In genomic region chr16:34122486-34122885, GRCm38 (mm10) we compare ENCODE assay signal across 20 mouse cellular contexts.
A peak's percentile ranks its signal among the peaks of the same experiment; 100 is the strongest.
DNase-seq lines count a peak whose midpoint lies in the region; ATAC-seq and TF ChIP-seq lines count a peak whose summit lies in the region.
"Had no signal": no experiment of that assay in that cellular context is flagged by ENCODE, and none has a peak within 500 bp of the region (broad histone marks: within the 10 kb centered on the region; RNA-seq: fewer than 3 reads in every experiment).

No protein-coding gene starts in this region.

- H3K36me3 ChIP-seq in midbrain, embryonic 14.5 days (ENCODE audit: control insufficient read depth, insufficient read depth, low read length) = 0 out of 2 replicates have a peak, but pooled peaks cover 7% of the 10 kb centered on the region
- H3K36me3 ChIP-seq in midbrain, embryonic 11.5 days (ENCODE audit: control insufficient read depth, insufficient read depth, low read length) = no peaks in the 10 kb centered on the region
- no peaks in the 10 kb centered on the region for H3K36me3 ChIP-seq in midbrain, postnatal 0 days (ENCODE audit: insufficient read depth, low read length)
- H3K36me3 ChIP-seq: embryonic facial prominence, embryonic 12.5 days; hindbrain, embryonic 12.5 days had no signal

- H3K9me3 ChIP-seq in midbrain, embryonic 14.5 days (ENCODE audit: control insufficient read depth, low read length) = no peaks in the 10 kb centered on the region
- H3K9me3 ChIP-seq in midbrain, embryonic 11.5 days (ENCODE audit: control insufficient read depth, low read length) = no peaks in the 10 kb centered on the region
- H3K9me3 ChIP-seq in midbrain, postnatal 0 days (ENCODE audit: low read length) = no peaks in the 10 kb centered on the region
- H3K9me3 ChIP-seq: embryonic facial prominence, embryonic 12.5 days; forebrain, embryonic 12.5 days; heart, embryonic 13.5 days; hindbrain, embryonic 12.5 days had no signal

- no peak overlapping the region for H3K4me3 ChIP-seq in layer of hippocampus, adult 2 months
- no peak overlapping the region for H3K4me3 ChIP-seq in midbrain, embryonic 14.5 days (replicated peaks; ENCODE audit: low read depth, low read length)
- no peak overlapping the region for H3K4me3 ChIP-seq in midbrain, embryonic 11.5 days (ENCODE audit: low read depth, low read length)
- no peak overlapping the region for H3K4me3 ChIP-seq in midbrain, postnatal 0 days (ENCODE audit: low read depth, low read length)
- H3K4me3 ChIP-seq: embryonic facial prominence, embryonic 12.5 days; forebrain, embryonic 12.5 days; heart, embryonic 13.5 days; hindbrain, embryonic 12.5 days had no signal

- 36% methylated on average over 9 of the region's 9 CpGs for WGBS in midbrain, embryonic 14.5 days
- 79% methylated on average over 9 of the region's 9 CpGs for WGBS in midbrain, embryonic 11.5 days
- WGBS in midbrain, postnatal 0 days = 32% methylated on average over 9 of the region's 9 CpGs

- no peak for ATAC-seq in midbrain, embryonic 14.5 days (ENCODE audit: low FRiP score, low TSS enrichment)
- ATAC-seq in midbrain, embryonic 11.5 days (ENCODE audit: low FRiP score) = no peak
- ATAC-seq in midbrain, postnatal 0 days (ENCODE audit: low FRiP score) = peak; percentile 35; the same call in 1 of the 2 replicates
- ATAC-seq: forebrain, embryonic 16.5 days had no signal

- no peak for DNase-seq in layer of hippocampus, adult 2 months (ENCODE audit: low spot score in 2 of 2)
- no peak for DNase-seq in layer of hippocampus, postnatal 14 days (ENCODE audit: low spot score in 2 of 2)
- peak; percentile 68 for DNase-seq in midbrain, embryonic 14.5 days
- no peak for DNase-seq in midbrain, embryonic 11.5 days (ENCODE audit: low spot score, missing footprints)
- no peak for DNase-seq in midbrain, postnatal 0 days (ENCODE audit: low spot score)
- no peak for DNase-seq in gastrocnemius, adult 18-20 months (ENCODE audit: low spot score)
- no peak for DNase-seq in lung, postnatal 25 days (ENCODE audit: low spot score)
- DNase-seq: adrenal gland, adult 8-10 months; adrenal gland, postnatal 36 days; cerebellum, adult 11 months; cerebellum, adult 8-10 months; cerebellum, postnatal 14 days; embryo, embryonic 11 days; gastrocnemius, postnatal 36 days; heart, postnatal 36 days had no signal

- 0 out of 2 replicates have a peak, but pooled peaks cover 7% of the 10 kb centered on the region for H3K4me1 ChIP-seq in midbrain, embryonic 14.5 days (ENCODE audit: control insufficient read depth, insufficient read depth, low read length)
- H3K4me1 ChIP-seq in midbrain, embryonic 11.5 days (ENCODE audit: control insufficient read depth, insufficient read depth, low read length) = no peaks in the 10 kb centered on the region
- no peaks in the 10 kb centered on the region for H3K4me1 ChIP-seq in midbrain, postnatal 0 days (ENCODE audit: insufficient read depth, low read length)
- H3K4me1 ChIP-seq: heart, embryonic 13.5 days had no signal

- no peak overlapping the region for H3K9ac ChIP-seq in midbrain, embryonic 14.5 days (replicated peaks; ENCODE audit: low read length)
- H3K9ac ChIP-seq in midbrain, embryonic 11.5 days (ENCODE audit: low read length) = no peak overlapping the region
- no peak overlapping the region for H3K9ac ChIP-seq in midbrain, postnatal 0 days (replicated peaks; ENCODE audit: low read length, poor library complexity, severe bottlenecking)
- H3K9ac ChIP-seq: embryonic facial prominence, embryonic 12.5 days; forebrain, embryonic 12.5 days; heart, embryonic 13.5 days; hindbrain, embryonic 12.5 days had no signal

- H3K27ac ChIP-seq in layer of hippocampus, adult 2 months = peak overlapping the region; percentile 61
- 0 out of 2 replicates have a peak overlapping the region, but pooled peaks have one; percentile 27 for H3K27ac ChIP-seq in midbrain, embryonic 14.5 days (replicated peaks; ENCODE audit: low read depth, low read length)
- H3K27ac ChIP-seq in midbrain, embryonic 11.5 days (ENCODE audit: low read depth, low read length) = no peak overlapping the region
- peak overlapping the region; percentile 51; the same call in 1 of the 2 replicates for H3K27ac ChIP-seq in midbrain, postnatal 0 days (ENCODE audit: low read depth, low read length)
- H3K27ac ChIP-seq: embryonic facial prominence, embryonic 12.5 days; forebrain, embryonic 12.5 days; heart, embryonic 13.5 days; hindbrain, embryonic 12.5 days had no signal

- TF ChIP-seq CTCF in layer of hippocampus, adult 2 months (conservative IDR thresholded peaks at IDR 0.05) = no peak
- no peak for TF ChIP-seq CTCF in midbrain, postnatal 0 days (IDR thresholded peaks at IDR 0.05)

- H3K4me2 ChIP-seq in midbrain, embryonic 14.5 days (ENCODE audit: low read length) = no peak overlapping the region
- H3K4me2 ChIP-seq in midbrain, embryonic 11.5 days = no peak overlapping the region
- no peak overlapping the region for H3K4me2 ChIP-seq in midbrain, postnatal 0 days (ENCODE audit: low read depth, low read length, poor library complexity, severe bottlenecking)
- H3K4me2 ChIP-seq: embryonic facial prominence, embryonic 12.5 days; forebrain, embryonic 12.5 days; heart, embryonic 13.5 days; hindbrain, embryonic 12.5 days had no signal

- H3K27me3 ChIP-seq in midbrain, embryonic 14.5 days (ENCODE audit: control insufficient read depth, insufficient read depth, low read length) = no peaks in the 10 kb centered on the region
- no peaks in the 10 kb centered on the region for H3K27me3 ChIP-seq in midbrain, embryonic 11.5 days (ENCODE audit: control insufficient read depth, insufficient read depth, low read length)
- H3K27me3 ChIP-seq in midbrain, postnatal 0 days (ENCODE audit: insufficient read depth, low read length) = no peaks in the 10 kb centered on the region
- H3K27me3 ChIP-seq: embryonic facial prominence, embryonic 12.5 days; forebrain, embryonic 12.5 days; heart, embryonic 13.5 days; hindbrain, embryonic 12.5 days had no signal
